Mouse (Mus musculus): ENCODE measurements around the gene Tmie. TPM values are rescaled to one million over a fixed set of nuclear protein-coding genes. Genes with fewer than 3 reads are reported as not detected.

The Tmie gene
- 0.85 and 2.7 TPM in 2 replicates for polyA plus RNA-seq (2012; ENCODE audit: low replicate concordance)

GRCm38 (mm10) chr9:110879998-110880561 is at the start of gene Tmie:
Tmie (minus strand) TSS chr9:110880113.

GRCm38 (mm10) chr9:110916786-110917185 is 36.9 kb upstream of the Tmie start, which contains the start of gene Fam240a:
Fam240a (minus strand) TSS chr9:110916861.

GRCm38 (mm10) chr9:110879191-110879920 is 557 bp downstream of the Tmie start, which contains the start of gene Als2cl:
Als2cl (plus strand) TSS chr9:110879870.

GRCm38 (mm10) chr9:110857781-110858472 is 22.0 kb downstream of the Tmie start, which contains the start of gene Prss50:
Prss50 (plus strand) TSS chr9:110857967.

GRCm38 (mm10) chr9:110844206-110844605 is 35.7 kb downstream of the Tmie start, which contains the start of gene Prss46:
Prss46 (plus strand) TSS chr9:110844506.

GRCm38 (mm10) chr9:110834411-110834810 is 45.5 kb downstream of the Tmie start, which contains the start of gene Prss45:
Prss45 (plus strand) TSS chr9:110834588.

GRCm38 (mm10) chr9:110826390-110826789 is 53.5 kb downstream of the Tmie start, which contains the start of gene Prss43:
Prss43 (plus strand) TSS chr9:110826690.

Other genes starting within 250 kb of the Tmie start
- gene Nbeal2, start 226.0 kb downstream of the Tmie start, polyA plus RNA-seq (2012; ENCODE audit: low replicate concordance) = 79.5 and 148 TPM in 2 replicates
- gene Ccdc12, start 223.6 kb downstream of the Tmie start, polyA plus RNA-seq (2012; ENCODE audit: low replicate concordance) = 229 and 323 TPM in 2 replicates
- gene Myl3, start 138.3 kb downstream of the Tmie start, polyA plus RNA-seq (2012; ENCODE audit: low replicate concordance) = not detected in 2 replicates
- gene Pth1r, start 133.0 kb downstream of the Tmie start, polyA plus RNA-seq (2012; ENCODE audit: low replicate concordance) = 0.34 and 0.69 TPM in 2 replicates
- not detected in 2 replicates for gene Prss42, start 81.9 kb downstream of the Tmie start, polyA plus RNA-seq (2012; ENCODE audit: low replicate concordance)
- gene Prss44, start 66.1 kb downstream of the Tmie start, polyA plus RNA-seq (2012; ENCODE audit: low replicate concordance) = not detected in 2 replicates
- not detected in 2 replicates for gene Prss43, start 53.4 kb downstream of the Tmie start, polyA plus RNA-seq (2012; ENCODE audit: low replicate concordance)
- not detected in 2 replicates for gene Prss45, start 45.5 kb downstream of the Tmie start, polyA plus RNA-seq (2012; ENCODE audit: low replicate concordance)
- not detected in 2 replicates for gene Prss46, start 35.6 kb downstream of the Tmie start, polyA plus RNA-seq (2012; ENCODE audit: low replicate concordance)
- gene Prss50, start 22.1 kb downstream of the Tmie start, polyA plus RNA-seq (2012; ENCODE audit: low replicate concordance) = 0.66 and 4.9 TPM in 2 replicates
- gene Als2cl, start 243 bp downstream of the Tmie start, polyA plus RNA-seq (2012; ENCODE audit: low replicate concordance) = 24.6 and 28.9 TPM in 2 replicates
- not detected in 2 replicates for gene Fam240a, start 36.7 kb upstream of the Tmie start, polyA plus RNA-seq (2012; ENCODE audit: low replicate concordance)
- not detected in 2 replicates for gene Tdgf1, start 66.0 kb upstream of the Tmie start, polyA plus RNA-seq (2012; ENCODE audit: low replicate concordance)
- gene Lrrc2, start 71.4 kb upstream of the Tmie start, polyA plus RNA-seq (2012; ENCODE audit: low replicate concordance) = not detected in 2 replicates
- gene Rtp3, start 110.5 kb upstream of the Tmie start, polyA plus RNA-seq (2012; ENCODE audit: low replicate concordance) = not detected in 2 replicates
- gene Ltf, start 139.2 kb upstream of the Tmie start, polyA plus RNA-seq (2012; ENCODE audit: low replicate concordance) = 7.0 and 8.8 TPM in 2 replicates
- gene Ccrl2, start 177.4 kb upstream of the Tmie start, polyA plus RNA-seq (2012; ENCODE audit: low replicate concordance) = 1.1 and 3.3 TPM in 2 replicates
- gene Lrrfip2, start 237.5 kb upstream of the Tmie start, polyA plus RNA-seq (2012; ENCODE audit: low replicate concordance) = 15.4 and 15.9 TPM in 2 replicates

Data from hematopoietic multipotent progenitor cell, adult 10-12 weeks (in vitro differentiated cells).